Mouse (Mus musculus) urinary bladder, postnatal 36 days (tissue): ENCODE results near the gene Cd8a.
"Not testable (repeated sequence)": the region's sequence is repeated elsewhere in the genome, so short reads cannot be mapped to it uniquely, and the experiment has no call there.

Source experiments
- DNase-seq, 2 experiments: peaks; one replicate each; pipeline ENCODE4 v3.0.0; 2022; ENCODE audit warnings: low spot score in 2 of 2, mixed read lengths in 1 of 2

Cd8a gene

DNA sequence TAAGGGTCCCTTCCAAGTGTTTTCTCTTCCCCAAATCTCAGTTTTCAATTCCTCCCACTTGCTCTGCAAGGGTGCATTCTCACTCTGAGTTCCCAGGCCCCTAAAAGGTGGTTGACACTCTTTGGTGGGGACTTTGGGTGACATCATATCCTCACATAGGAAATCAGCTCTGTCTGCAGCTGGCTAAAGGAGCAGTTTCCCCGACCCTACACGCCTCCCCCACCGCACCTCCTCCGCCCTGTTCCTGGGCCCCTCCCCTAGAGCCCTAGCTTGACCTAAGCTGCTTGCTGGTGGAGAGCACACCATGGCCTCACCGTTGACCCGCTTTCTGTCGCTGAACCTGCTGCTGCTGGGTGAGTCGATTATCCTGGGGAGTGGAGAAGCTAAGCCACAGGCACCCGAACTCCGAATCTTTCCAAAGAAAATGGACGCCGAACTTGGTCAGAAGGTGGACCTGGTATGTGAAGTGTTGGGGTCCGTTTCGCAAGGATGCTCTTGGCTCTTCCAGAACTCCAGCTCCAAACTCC is at the start of gene Cd8a:
TSS of gene Cd8a (plus strand) at position 179 of the 527 bp plus-strand sequence.
- no peak for DNase-seq

GRCm38 (mm10) chr6:71324816-71325215 is 48.4 kb upstream of the Cd8a start:
- no peak for DNase-seq

GRCm38 (mm10) chr6:71329881-71330280 is 43.3 kb upstream of the Cd8a start:
- no peak for DNase-seq

- no peak for DNase-seq
These were observed 42.7 kb upstream of the Cd8a start for GRCm38 (mm10) chr6:71330486-71330885.

GRCm38 (mm10) chr6:71331491-71331890 is 41.7 kb upstream of the Cd8a start:
- not testable (repeated sequence) for DNase-seq

DNA sequence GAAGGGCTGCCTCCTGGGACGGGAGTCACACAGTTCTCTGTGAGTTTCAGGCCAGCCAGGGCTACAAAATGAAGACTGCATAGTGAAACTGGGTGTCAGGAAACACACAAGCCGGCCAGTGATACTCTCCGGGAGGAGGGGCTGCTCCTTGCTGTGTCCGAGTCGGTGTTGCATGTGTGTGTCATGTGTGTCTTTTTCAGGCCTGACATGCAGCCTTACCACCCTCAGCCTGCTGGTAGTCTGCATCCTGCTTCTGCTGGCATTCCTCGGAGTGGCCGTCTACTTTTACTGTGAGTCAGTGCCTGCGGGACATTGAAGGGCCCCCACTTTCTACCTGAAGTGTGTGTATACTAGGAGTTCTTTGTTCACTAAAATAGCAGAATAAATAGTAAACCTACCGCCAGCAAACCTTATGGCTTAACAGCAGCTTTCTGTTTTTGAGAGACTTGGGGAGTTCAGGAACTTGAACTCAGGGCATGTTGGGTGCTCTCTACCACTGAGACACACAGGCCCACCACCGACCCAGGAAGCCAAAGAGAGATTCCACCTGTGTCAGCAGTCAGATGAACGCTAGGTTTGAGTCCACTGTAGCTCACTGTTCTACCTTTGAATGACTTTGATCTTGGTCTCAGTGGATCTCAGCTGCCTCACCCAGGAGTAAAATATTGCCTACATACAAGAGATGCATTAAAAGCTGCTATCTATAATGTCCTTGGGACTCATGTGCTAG is 40.8 kb upstream of the Cd8a start:
- no peak for DNase-seq

DNA sequence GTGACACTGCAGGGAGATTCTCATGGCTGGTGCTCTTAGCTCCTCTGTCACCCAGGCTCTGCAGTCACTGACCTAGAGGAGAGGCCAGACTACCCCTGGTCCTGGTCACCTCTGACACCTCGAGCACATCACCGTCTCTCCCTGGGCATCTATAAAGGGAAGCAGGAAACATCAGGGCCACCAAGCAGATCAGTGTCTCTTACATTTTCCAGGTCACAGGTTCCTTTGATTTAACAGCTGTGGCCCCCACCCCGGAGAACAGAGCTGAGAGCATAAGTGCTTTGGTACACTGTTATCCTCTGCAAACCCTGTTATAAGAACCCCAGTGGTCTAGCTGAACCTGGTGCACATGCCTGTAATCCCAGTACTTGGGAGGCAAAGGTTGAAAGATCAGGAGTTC is 40.2 kb upstream of the Cd8a start:
- no peak for DNase-seq

- no peak for DNase-seq
These were observed 39.5 kb upstream of the Cd8a start for GRCm38 (mm10) chr6:71333578-71334273.

DNA sequence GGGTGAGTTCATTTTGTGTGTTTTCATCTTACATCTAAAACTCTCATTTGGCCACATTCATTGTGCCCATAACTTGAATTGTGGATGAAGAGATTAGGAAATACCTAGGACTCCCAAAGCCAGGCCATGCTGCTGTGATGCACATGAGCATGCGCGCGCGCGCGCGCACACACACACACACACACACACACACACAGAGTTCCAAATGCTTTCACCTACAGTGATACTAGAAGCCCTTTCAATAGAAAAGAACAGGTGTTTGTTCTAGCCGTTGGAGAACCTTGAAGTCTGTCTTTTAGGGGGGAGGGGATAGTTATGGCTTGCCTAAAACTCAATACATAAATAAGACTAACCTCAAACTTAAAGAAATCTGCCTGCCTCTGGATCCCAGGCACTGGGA is 35.6 kb upstream of the Cd8a start:
- no peak for DNase-seq

GRCm38 (mm10) chr6:71338941-71339340 is 34.3 kb upstream of the Cd8a start:
- no peak for DNase-seq

- no peak for DNase-seq
These were observed 33.9 kb upstream of the Cd8a start for GRCm38 (mm10) chr6:71339351-71339750.

DNA sequence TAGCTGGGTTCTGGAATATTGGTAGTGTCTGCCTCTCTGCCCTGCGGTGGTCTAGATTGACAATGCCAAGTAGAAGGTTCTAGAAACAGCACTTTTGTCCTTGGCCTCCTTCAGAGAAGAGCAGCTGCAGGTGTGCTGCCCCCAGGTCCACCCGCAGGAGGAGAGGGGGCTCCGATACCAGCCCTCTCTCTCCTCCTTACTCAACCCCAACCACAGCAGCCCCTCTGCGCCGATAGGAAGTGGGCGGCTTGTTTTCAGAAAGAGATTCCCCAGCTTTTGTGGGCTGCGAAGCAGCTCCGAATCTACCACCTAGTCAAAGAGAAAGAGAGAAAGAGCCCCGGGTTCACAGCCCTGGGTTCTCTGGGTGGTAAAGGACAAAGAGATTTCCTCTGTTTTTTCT is 32.0 kb upstream of the Cd8a start:
- DNase-seq = no peak

DNA sequence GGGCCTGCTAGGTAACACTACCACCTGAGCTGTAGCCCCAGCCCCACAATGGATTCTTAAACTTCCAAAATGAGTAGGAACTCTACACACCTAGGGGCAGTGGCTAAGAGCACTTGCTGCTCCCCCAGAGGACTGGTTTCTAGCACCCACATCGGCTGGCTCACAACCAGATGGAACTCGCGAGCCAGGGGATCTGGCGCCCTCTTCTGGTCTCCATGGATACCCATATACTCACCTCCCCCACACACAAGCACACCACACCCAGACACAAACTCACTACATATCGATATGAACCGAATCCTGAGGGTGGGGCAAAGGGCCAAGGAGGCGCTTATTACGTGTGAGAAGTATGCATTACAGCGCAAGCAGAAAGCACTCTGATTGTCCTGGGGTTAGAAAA is 25.2 kb upstream of the Cd8a start:
- no peak for DNase-seq

DNA sequence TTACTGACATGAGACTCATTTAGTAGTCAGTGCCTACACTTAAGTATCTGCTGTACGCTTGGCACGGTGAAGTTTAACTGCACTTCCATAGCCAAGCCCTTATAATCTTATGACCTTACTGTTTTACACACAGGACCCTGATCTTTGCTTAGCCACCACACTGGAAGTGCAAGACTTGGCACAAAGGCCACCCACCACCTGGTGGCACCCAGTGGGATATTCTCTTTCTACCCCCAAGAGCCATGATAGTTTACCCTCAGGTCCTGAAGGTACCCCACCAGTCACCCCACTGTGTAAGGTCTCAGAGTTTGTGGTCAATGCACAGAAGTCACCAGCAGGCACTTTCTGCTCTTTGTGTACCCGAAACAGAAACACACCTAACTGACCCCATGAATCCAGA is 22.0 kb upstream of the Cd8a start:
- no peak for DNase-seq

DNA sequence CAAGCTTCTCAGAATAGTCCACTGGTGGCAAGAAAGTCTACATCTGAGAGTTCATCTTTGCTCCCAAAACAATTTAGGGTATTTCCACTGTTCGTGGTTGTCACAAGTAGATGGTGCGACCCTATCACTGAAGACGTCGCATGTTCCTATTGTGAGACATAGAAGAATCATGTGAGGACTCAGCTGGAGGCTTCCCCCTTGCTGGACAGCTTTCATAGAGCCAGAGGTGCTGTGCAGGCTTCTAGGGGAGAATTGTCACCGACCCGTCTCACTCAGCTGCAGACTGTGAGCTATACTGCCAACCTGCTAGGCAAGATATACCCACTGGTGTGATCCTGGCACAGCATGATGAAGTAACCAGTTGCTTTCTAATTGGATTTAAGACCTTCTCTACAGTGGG is 21.0 kb upstream of the Cd8a start:
- DNase-seq = no peak

DNA sequence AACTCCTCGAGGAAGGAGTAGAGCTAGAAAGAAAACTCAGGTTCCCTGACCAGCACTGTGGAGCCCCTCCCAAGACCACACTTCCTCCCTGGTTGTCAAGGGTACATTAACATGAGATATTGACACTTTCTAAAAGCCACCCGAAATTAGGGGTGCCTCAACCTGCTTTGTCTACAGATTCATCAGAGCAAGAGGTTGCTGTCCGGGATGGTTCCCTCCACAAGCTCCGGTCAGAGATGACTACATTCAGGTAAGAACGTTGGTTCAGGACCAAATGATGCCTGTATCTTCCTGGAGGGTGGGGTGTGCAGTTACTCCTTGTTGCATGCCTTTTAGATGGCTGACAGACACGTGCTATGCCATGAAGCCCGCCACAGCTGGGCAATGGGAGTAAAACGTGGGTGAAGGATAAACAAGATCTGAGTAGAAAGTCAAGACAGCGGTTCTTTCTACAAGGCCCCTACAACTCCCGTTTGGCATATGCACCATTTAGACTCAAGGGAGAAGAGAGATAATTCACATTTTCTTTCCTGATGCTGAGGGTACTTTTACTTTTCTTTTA is 20.3 kb upstream of the Cd8a start:
- DNase-seq = no peak

- no peak for DNase-seq
These were observed 19.5 kb upstream of the Cd8a start for GRCm38 (mm10) chr6:71353722-71354121.

GRCm38 (mm10) chr6:71357493-71357892 is 15.7 kb upstream of the Cd8a start:
- DNase-seq = no peak

DNA sequence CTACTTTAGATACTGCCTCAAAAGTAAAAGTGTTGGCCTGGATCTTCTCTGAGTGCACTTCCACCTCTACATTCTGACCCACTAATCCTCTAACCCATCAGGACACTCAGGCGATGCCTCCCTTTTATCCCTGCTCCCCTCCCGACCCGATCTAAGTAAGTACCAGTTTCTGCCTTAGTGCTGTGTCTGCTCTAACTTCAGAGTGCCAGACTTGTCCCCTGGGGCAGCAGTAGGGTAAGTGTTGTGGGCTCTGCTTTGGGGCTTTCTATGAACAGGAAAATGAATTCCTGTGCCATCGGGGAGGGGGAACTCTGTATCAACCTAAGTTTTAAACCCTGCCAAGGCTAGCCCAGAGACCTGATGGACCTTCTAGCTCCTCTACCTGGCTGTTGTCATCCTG is 13.0 kb upstream of the Cd8a start:
- no peak for DNase-seq

- DNase-seq = no peak
These were observed 12.5 kb upstream of the Cd8a start for GRCm38 (mm10) chr6:71360751-71361150.

DNA sequence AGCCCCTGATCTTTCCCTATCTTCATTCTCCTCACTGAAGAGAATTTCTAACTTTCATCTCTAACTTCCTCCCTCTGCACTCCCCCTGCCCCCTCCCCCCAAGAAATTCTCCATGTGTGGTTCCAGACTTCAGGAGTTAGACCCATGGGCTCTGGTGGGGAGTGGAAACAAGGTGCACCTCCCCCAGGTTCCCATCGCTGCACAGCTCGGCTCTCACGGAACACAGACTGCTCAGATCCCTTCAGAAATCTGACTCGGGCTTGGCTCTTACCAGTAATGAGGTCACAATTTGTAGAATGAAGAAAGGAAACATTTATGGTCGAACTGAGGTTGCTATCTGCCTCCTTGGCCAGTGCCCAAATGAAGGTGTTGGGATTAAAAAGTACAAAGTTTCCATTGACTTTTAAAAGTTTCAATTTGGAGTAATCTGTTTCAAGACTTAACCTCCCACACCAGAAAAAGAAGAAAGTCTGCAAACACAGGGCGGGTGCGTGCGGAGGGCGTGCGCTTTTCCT is 12.0 kb upstream of the Cd8a start:
- DNase-seq = no peak

GRCm38 (mm10) chr6:71363995-71364394 is 9.2 kb upstream of the Cd8a start:
- DNase-seq = no peak

DNA sequence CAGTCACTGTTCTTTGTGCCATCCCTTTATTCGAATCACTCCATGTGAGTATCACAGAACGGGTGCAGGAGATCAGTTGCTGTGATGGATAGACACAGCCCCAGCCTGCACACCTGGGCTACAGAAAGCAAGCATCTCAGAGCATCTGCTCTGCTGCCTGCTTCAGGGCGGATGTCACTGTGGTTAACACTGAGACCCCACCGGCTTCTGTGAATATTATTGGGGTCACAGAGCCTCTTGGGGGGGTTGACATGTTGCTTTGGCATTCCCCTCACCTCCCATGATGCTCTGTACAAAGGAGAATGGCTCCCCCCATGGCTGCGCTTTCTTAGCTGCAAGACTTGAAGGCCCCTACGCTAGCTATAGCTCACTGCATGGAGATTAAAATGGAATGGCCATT is 3.8 kb upstream of the Cd8a start:
- no peak for DNase-seq
